Mouse (Mus musculus) CH12.LX (cell line): ENCODE data around the gene Itpr2. TPM values are rescaled to one million over a fixed set of nuclear protein-coding genes. Genes with fewer than 3 reads are reported as not detected.
A peak's percentile ranks its signal among the peaks of the same experiment; 100 is the strongest.

ENCODE experiments used
- DNase-seq: peaks from one replicate; pipeline ENCODE4 v3.0.0-alpha.2; 2013; ENCODE audit errors: extremely low read depth
- H3K27ac ChIP-seq: 2 replicates; pipeline ENCODE4 v1.5.1; 2012; ENCODE audit warnings: low read depth, mild to moderate bottlenecking, control low read depth, moderate library complexity; ENCODE audit not compliant: insufficient read depth
- H3K27me3 ChIP-seq: replicated peaks from 2 replicates; pipeline ENCODE3; 2012; ENCODE audit warnings: inconsistent platforms
- H3K36me3 ChIP-seq, 2 experiments: replicated peaks in 1 of 2; 2 replicates each; pipeline versions ENCODE3 to v1.6.1; 2012; ENCODE audit warnings: inconsistent platforms in 1 of 2, low read length in 1 of 2, mild to moderate bottlenecking in 1 of 2, mixed read lengths in 1 of 2, moderate library complexity in 1 of 2; ENCODE audit not compliant: control insufficient read depth in 1 of 2, insufficient read depth in 1 of 2
- H3K4me1 ChIP-seq, 2 experiments: 2 replicates each; pipeline ENCODE4 v1.6.1; 2012; ENCODE audit warnings: inconsistent platforms in 1 of 2, moderate library complexity in 1 of 2; ENCODE audit not compliant: insufficient read depth in 2 of 2, control insufficient read depth in 1 of 2
- H3K4me2 ChIP-seq: 2 replicates; pipeline ENCODE4 v1.6.1; 2012; ENCODE audit warnings: low read depth, mild to moderate bottlenecking, control low read depth; ENCODE audit not compliant: poor library complexity, insufficient read depth, severe bottlenecking
- H3K4me3 ChIP-seq, 3 experiments: fragments of 150-350 bp in 1 of 3; sonication (generic) in 1 of 3; replicated peaks in 1 of 3; 2 replicates each; pipeline versions ENCODE3 to v1.5.1; 2011 to 2012; ENCODE audit warnings: low read depth in 2 of 3, low read length in 2 of 3, mild to moderate bottlenecking in 2 of 3, moderate library complexity in 2 of 3, control low read depth in 1 of 3, improper control_type of control experiment in 1 of 3, inconsistent platforms in 1 of 3, mixed read lengths in 1 of 3; ENCODE audit not compliant: poor library complexity in 1 of 3
- H3K79me2 ChIP-seq: replicated peaks from 2 replicates; pipeline ENCODE4 v1.6.1; 2012; ENCODE audit warnings: mild to moderate bottlenecking, moderate library complexity; ENCODE audit not compliant: control insufficient read depth, poor library complexity, insufficient read depth, severe bottlenecking; ENCODE audit errors: extremely low read depth
- H3K9ac ChIP-seq: 2 replicates; pipeline ENCODE4 v1.6.1; 2012; ENCODE audit warnings: low read depth, mild to moderate bottlenecking, control low read depth, moderate library complexity; ENCODE audit not compliant: insufficient read depth
- H3K9me3 ChIP-seq: replicated peaks from 2 replicates; pipeline ENCODE3; 2012; ENCODE audit warnings: low read length, inconsistent platforms, mixed read lengths
- BHLHE40 ChIP-seq: IDR thresholded peaks from 2 replicates; pipeline ENCODE4 v1.6.1; 2011; ENCODE audit warnings: mild to moderate bottlenecking, low read depth, low read length, improper control_type of control experiment
- CHD1 ChIP-seq: IDR thresholded peaks from 2 replicates; pipeline ENCODE4 v1.6.1; 2012; ENCODE audit warnings: low read depth, low read length, improper control_type of control experiment, inconsistent platforms
- CHD2 ChIP-seq: IDR thresholded peaks from 2 replicates; pipeline ENCODE4 v1.6.1; 2011; ENCODE audit warnings: low read length, improper control_type of control experiment
- CTCF ChIP-seq, 2 experiments: IDR thresholded peaks in 1 of 2; conservative IDR thresholded peaks in 1 of 2; 2 replicates each; pipeline ENCODE4 v1.5.1; 2011 to 2012; ENCODE audit warnings: low read depth in 2 of 2, low read length in 2 of 2, improper control_type of control experiment in 1 of 2, inconsistent platforms in 1 of 2, mild to moderate bottlenecking in 1 of 2, moderate library complexity in 1 of 2
- E2F4 ChIP-seq: IDR thresholded peaks from 2 replicates; pipeline ENCODE4 v1.6.1; 2011; ENCODE audit warnings: low read depth, low read length, improper control_type of control experiment; ENCODE audit not compliant: insufficient replicate concordance
- EP300 ChIP-seq: IDR thresholded peaks from 2 replicates; pipeline ENCODE4 v1.6.1; 2011; ENCODE audit warnings: low read length, improper control_type of control experiment
- ETS1 ChIP-seq: conservative IDR thresholded peaks from 2 replicates; pipeline ENCODE4 v1.6.1; 2012; ENCODE audit warnings: low read depth, mild to moderate bottlenecking, inconsistent platforms, low read length, improper control_type of control experiment, moderate library complexity
- GABPA ChIP-seq: IDR thresholded peaks from 2 replicates; pipeline ENCODE4 v1.6.1; 2012; ENCODE audit warnings: low read depth, low read length, improper control_type of control experiment, inconsistent platforms; ENCODE audit not compliant: insufficient replicate concordance
- HCFC1 ChIP-seq: IDR thresholded peaks from 2 replicates; pipeline ENCODE4 v1.6.1; 2012; ENCODE audit warnings: low read depth, mild to moderate bottlenecking, inconsistent platforms, low read length, improper control_type of control experiment
- IRF4 ChIP-seq: IDR thresholded peaks from 2 replicates; pipeline ENCODE4 v1.6.1; 2014; ENCODE audit warnings: low read depth, mild to moderate bottlenecking, inconsistent platforms, low read length, improper control_type of control experiment
- JUN ChIP-seq: IDR thresholded peaks from 2 replicates; pipeline ENCODE4 v1.6.1; 2011; ENCODE audit warnings: low read depth, mild to moderate bottlenecking, low read length, improper control_type of control experiment, moderate library complexity; ENCODE audit not compliant: insufficient read depth
- KAT2A ChIP-seq: IDR thresholded peaks from 2 replicates; pipeline ENCODE4 v1.6.1; 2012; ENCODE audit warnings: low read length, improper control_type of control experiment, inconsistent platforms; ENCODE audit not compliant: insufficient replicate concordance
- MAFK ChIP-seq: IDR thresholded peaks from 2 replicates; pipeline ENCODE4 v1.6.1; 2011; ENCODE audit warnings: low read length, improper control_type of control experiment; ENCODE audit not compliant: insufficient replicate concordance
- MAX ChIP-seq: IDR thresholded peaks from 2 replicates; pipeline ENCODE4 v1.6.1; 2011; ENCODE audit warnings: low read length, improper control_type of control experiment
- MAZ ChIP-seq: IDR thresholded peaks from 2 replicates; pipeline ENCODE4 v1.6.1; 2012; ENCODE audit warnings: low read depth, mild to moderate bottlenecking, inconsistent platforms, low read length, improper control_type of control experiment, moderate library complexity
- MEF2A ChIP-seq: IDR thresholded peaks from 2 replicates; pipeline ENCODE4 v1.6.1; 2014; ENCODE audit warnings: low read depth, mild to moderate bottlenecking, inconsistent platforms, low read length, improper control_type of control experiment, borderline replicate concordance
- MXI1 ChIP-seq: IDR thresholded peaks from 2 replicates; pipeline ENCODE4 v1.6.1; 2011; ENCODE audit warnings: mild to moderate bottlenecking, low read depth, low read length, improper control_type of control experiment
- NELFE ChIP-seq: IDR thresholded peaks from 2 replicates; pipeline ENCODE4 v1.6.1; 2011; ENCODE audit warnings: low read depth, low read length, improper control_type of control experiment
- NRF1 ChIP-seq: IDR thresholded peaks from 2 replicates; pipeline ENCODE4 v1.6.1; 2014; ENCODE audit warnings: low read depth, mild to moderate bottlenecking, inconsistent platforms, low read length, improper control_type of control experiment, moderate library complexity
- PAX5 ChIP-seq: IDR thresholded peaks from 2 replicates; pipeline ENCODE4 v1.6.1; 2012; ENCODE audit warnings: low read length, inconsistent platforms, mixed read lengths
- POLR2A ChIP-seq: IDR thresholded peaks from 2 replicates; pipeline ENCODE4 v1.6.1; 2011; ENCODE audit warnings: low read depth, mild to moderate bottlenecking, improper control_type of control experiment, low read length
- POLR2AphosphoS2 ChIP-seq: IDR thresholded peaks from 2 replicates; pipeline ENCODE4 v1.6.1; 2011; ENCODE audit warnings: low read depth, low read length, improper control_type of control experiment
- RAD21 ChIP-seq: IDR thresholded peaks from 2 replicates; pipeline ENCODE4 v1.6.1; 2011; ENCODE audit warnings: low read depth, mild to moderate bottlenecking, low read length, improper control_type of control experiment, moderate library complexity
- RCOR1 ChIP-seq: conservative IDR thresholded peaks from 2 replicates; pipeline ENCODE4 v1.6.1; 2012; ENCODE audit warnings: low read depth, mild to moderate bottlenecking, inconsistent platforms, low read length, improper control_type of control experiment
- SMC3 ChIP-seq: IDR thresholded peaks from 2 replicates; pipeline ENCODE4 v1.6.1; 2011; ENCODE audit warnings: low read depth, low read length, improper control_type of control experiment
- TBP ChIP-seq: conservative IDR thresholded peaks from 2 replicates; pipeline ENCODE4 v1.6.1; 2011; ENCODE audit warnings: low read depth, low read length, improper control_type of control experiment
- TCF12 ChIP-seq: IDR thresholded peaks from 2 replicates; pipeline ENCODE4 v1.6.1; 2014; ENCODE audit warnings: low read depth, mild to moderate bottlenecking, inconsistent platforms, low read length, improper control_type of control experiment
- USF2 ChIP-seq: conservative IDR thresholded peaks from 2 replicates; pipeline ENCODE4 v1.6.1; 2011; ENCODE audit warnings: low read depth, low read length, improper control_type of control experiment
- ZC3H11A ChIP-seq: IDR thresholded peaks from 2 replicates; pipeline ENCODE4 v1.6.1; 2012; ENCODE audit warnings: low read depth, mild to moderate bottlenecking, inconsistent platforms, low read length, improper control_type of control experiment
- ZKSCAN1 ChIP-seq: IDR thresholded peaks from 2 replicates; pipeline ENCODE4 v1.6.1; 2012; ENCODE audit warnings: low read depth, inconsistent platforms, low read length, improper control_type of control experiment, borderline replicate concordance
- dilution Hi-C: fragments of 300-500 bp; cut with MboI; formaldehyde crosslinking; loops from 2 replicates; pipeline ENCODE4 v1.14.3; 2020; ENCODE audit warnings: low sequenced_read_pairs; ENCODE audit not compliant: extremely low pct_unique_long_range_greater_than_20kb, extremely low pct_ligation_motif_present
- in situ Hi-C: fragments of 300-500 bp; cut with MboI; formaldehyde crosslinking; loops from 3 replicates; pipeline ENCODE4 v1.14.3; 2019; ENCODE audit warnings: low sequenced_read_pairs, low pct_ligation_motif_present, low pct_unique_long_range_greater_than_20kb, mixed read lengths
- polyA plus RNA-seq: library from polyadenylated mRNA; unstranded; fragments of >175 nt; gene quantifications from 2 replicates; pipeline ENCODE4 v1.2.1, GENCODE M21; 2012; ENCODE audit warnings: low read depth; ENCODE audit not compliant: insufficient read length
- total RNA-seq, 2 experiments: library from RNA; depleted of rRNA; stranded (reverse); fragments of 300-350 nt in 1 of 2; fragments of >200 nt in 1 of 2; gene quantifications; 2 replicates each; pipeline ENCODE4 v1.2.3; 2012 to 2014

The Itpr2 gene
- total and polyA plus RNA-seq, 3 experiments: 3.5 to 8.9 (median 4.4) TPM

GRCm38 (mm10) chr6:146454520-146455511 lies 47.2 kb downstream of the Itpr2 start:
- Histone ChIP-seq H3K27ac (no peak overlapping the region), H3K4me1 (peaks cover 14 to 62% of the 10 kb centered on the region in 2 experiments), H3K9ac (no peak overlapping the region)

GRCm38 (mm10) chr6:146452474-146452873 lies 49.5 kb downstream of the Itpr2 start:
- peak; percentile 13 for DNase-seq
- Histone ChIP-seq H3K79me2 (no peaks in the 10 kb centered on the region), H3K9me3 (no peaks in the 10 kb centered on the region), H3K27ac (no peak overlapping the region), H3K4me2 (peak overlapping the region; percentile 39), H3K4me1 (peaks cover 10 to 39% of the 10 kb centered on the region in 2 experiments), H3K9ac (no peak overlapping the region), H3K36me3 (no peaks in the 10 kb centered on the region), H3K27me3 (no peaks in the 10 kb centered on the region), H3K4me3 (no peak overlapping the region)
- in situ Hi-C loops (no loop called here), dilution Hi-C loops (no loop called here)
- TF ChIP-seq SMC3 (no peak), MAZ (no peak), NELFE (no peak), CHD1 (no peak), TCF12 (no peak), RCOR1 (no peak), CTCF (conservative IDR thresholded peaks at IDR 0.05 in 1 of 2, IDR thresholded peaks at IDR 0.05 in 1 of 2; ENCODE audit: low read depth in 2 of 2, low read length in 2 of 2) (no peak), POLR2AphosphoS2 (no peak), ZC3H11A (no peak), ETS1 (0 out of 2 replicates have a peak, but pooled peaks have one; percentile 29), HCFC1 (no peak), BHLHE40 (peak; percentile 87), POLR2A (no peak), MXI1 (no peak), GABPA (no peak), E2F4 (no peak), MEF2A (no peak), IRF4 (0 out of 2 replicates have a peak, but pooled peaks have one; percentile 27), MAX (no peak), JUN (no peak), ZKSCAN1 (no peak), KAT2A (no peak), MAFK (peak; percentile 48; the same call in 1 of the 2 replicates), RAD21 (no peak), PAX5 (no peak), TBP (no peak), USF2 (no peak), EP300 (0 out of 2 replicates have a peak, but pooled peaks have one; percentile 13), NRF1 (no peak), CHD2 (no peak)

More at GRCm38 (mm10) chr6:146454520-146455511, 47.2 kb downstream of the Itpr2 start:
- in situ Hi-C loops (no loop called here), dilution Hi-C loops (no loop called here)
- Histone ChIP-seq H3K79me2 (no peaks in the 10 kb centered on the region), H3K4me3 (no peak overlapping the region), H3K36me3 (no peaks in the 10 kb centered on the region), H3K4me2 (no peak overlapping the region), H3K27me3 (no peaks in the 10 kb centered on the region), H3K9me3 (no peaks in the 10 kb centered on the region)
- no peak for DNase-seq
- no peak for TF ChIP-seq CHD2
- TF ChIP-seq MAFK: 0 out of 2 replicates have a peak, but pooled peaks have one; percentile 30
